Mouse (Mus musculus) spleen, adult 2 months (tissue): Measurements from ENCODE around the gene Hist1h2af. TPM values are rescaled to one million over a fixed set of nuclear protein-coding genes. Genes with fewer than 3 reads are reported as not detected.
"Not testable (repeated sequence)": the region's sequence is repeated elsewhere in the genome, so short reads cannot be mapped to it uniquely, and the experiment has no call there.

Experiments
- DNase-seq, 2 experiments: peaks; one replicate each; pipeline versions ENCODE4 v3.0.0 to v3.0.0-alpha.2; 2012 to 2021; ENCODE audit warnings: low spot score in 2 of 2, low read depth in 1 of 2
- H3K27ac ChIP-seq: fragments of 200-500 bp; 2 replicates; pipeline ENCODE4 v1.5.1; 2012; ENCODE audit warnings: low read length, inconsistent platforms; ENCODE audit not compliant: insufficient read depth
- H3K27me3 ChIP-seq: fragments of 200-500 bp; 2 replicates; pipeline ENCODE4 v1.6.1; 2012; ENCODE audit warnings: mild to moderate bottlenecking, moderate library complexity, low read length, inconsistent platforms; ENCODE audit not compliant: control insufficient read depth, insufficient read depth
- H3K36me3 ChIP-seq: fragments of 200-500 bp; 2 replicates; pipeline ENCODE4 v1.6.1; 2012; ENCODE audit warnings: mild to moderate bottlenecking, low read length, inconsistent platforms; ENCODE audit not compliant: control insufficient read depth, insufficient read depth
- H3K4me1 ChIP-seq: fragments of 200-500 bp; 2 replicates; pipeline ENCODE4 v1.6.1; 2011; ENCODE audit warnings: inconsistent platforms; ENCODE audit not compliant: control insufficient read depth, insufficient read depth, insufficient read length
- H3K4me3 ChIP-seq: fragments of 200-500 bp; 2 replicates; pipeline ENCODE4 v1.5.1; 2011; ENCODE audit warnings: mild to moderate bottlenecking, inconsistent platforms; ENCODE audit not compliant: insufficient read depth, insufficient read length; ENCODE audit errors: extremely low read depth
- CTCF ChIP-seq: fragments of 200-500 bp; IDR thresholded peaks from 2 replicates; pipeline ENCODE4 v1.5.1; 2011; ENCODE audit warnings: mild to moderate bottlenecking, inconsistent platforms; ENCODE audit not compliant: insufficient read depth, insufficient read length, insufficient replicate concordance; ENCODE audit errors: extremely low read depth
- POLR2A ChIP-seq: fragments of 200-500 bp; IDR thresholded peaks from 2 replicates; pipeline ENCODE4 v1.6.1; 2011; ENCODE audit warnings: low read depth, low read length, inconsistent platforms
- WGBS: fragments of 180-500 bp; shearing (Covaris S2); methylation state at CpG from one replicate; pipeline ENCODE4 v1.1.7; 2018; 5-methylcytosine and 5-hydroxymethylcytosine counted together
- polyA plus RNA-seq: library from polyadenylated mRNA; depleted of rRNA; stranded (reverse); fragments of >200 nt; gene quantifications from 2 replicates; pipeline ENCODE4 v1.2.3, GENCODE M21; 2012

The Hist1h2af gene
- polyA plus RNA-seq, 1 experiment: 733 TPM

DNA sequence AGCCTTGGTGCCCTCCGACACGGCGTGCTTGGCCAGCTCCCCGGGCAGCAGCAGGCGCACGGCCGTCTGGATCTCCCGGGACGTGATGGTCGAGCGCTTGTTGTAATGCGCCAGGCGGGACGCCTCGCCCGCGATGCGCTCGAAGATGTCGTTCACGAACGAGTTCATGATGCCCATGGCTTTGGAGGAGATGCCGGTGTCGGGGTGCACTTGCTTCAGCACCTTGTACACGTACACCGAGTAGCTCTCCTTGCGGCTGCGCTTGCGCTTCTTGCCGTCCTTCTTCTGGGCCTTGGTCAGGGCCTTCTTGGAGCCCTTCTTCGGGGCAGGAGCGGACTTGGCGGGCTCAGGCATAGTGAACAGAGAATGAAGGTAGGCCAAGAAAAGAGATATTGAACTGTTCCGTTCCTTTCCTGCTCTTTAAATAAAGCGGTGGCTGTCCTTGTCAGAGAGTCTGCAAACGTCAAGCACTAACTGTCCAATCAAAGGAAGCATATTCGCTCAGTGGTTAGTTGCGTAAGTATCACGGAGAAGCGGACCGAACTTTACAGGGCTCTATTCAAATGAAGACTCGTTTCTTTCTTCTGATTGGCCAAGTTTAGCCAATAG lies 9.4 kb downstream of the Hist1h2af start, which contains the start of gene Hist1h2bh:
Gene Hist1h2bh, minus strand, starts transcription at position 394 of the 609 bp plus-strand sequence.
- H3K27me3 ChIP-seq, H3K36me3 ChIP-seq, H3K4me1 ChIP-seq: not testable (repeated sequence)
- peak within 1 kb of the TSS; percentile 96 for H3K27ac ChIP-seq
- H3K4me3 ChIP-seq: peak within 1 kb of the TSS; percentile 68
- peak; percentile 61 to 93 for DNase-seq
- under 1% methylated on average over 33 of the region's 42 CpGs for WGBS
- TF ChIP-seq POLR2A: peak; percentile 72

DNA sequence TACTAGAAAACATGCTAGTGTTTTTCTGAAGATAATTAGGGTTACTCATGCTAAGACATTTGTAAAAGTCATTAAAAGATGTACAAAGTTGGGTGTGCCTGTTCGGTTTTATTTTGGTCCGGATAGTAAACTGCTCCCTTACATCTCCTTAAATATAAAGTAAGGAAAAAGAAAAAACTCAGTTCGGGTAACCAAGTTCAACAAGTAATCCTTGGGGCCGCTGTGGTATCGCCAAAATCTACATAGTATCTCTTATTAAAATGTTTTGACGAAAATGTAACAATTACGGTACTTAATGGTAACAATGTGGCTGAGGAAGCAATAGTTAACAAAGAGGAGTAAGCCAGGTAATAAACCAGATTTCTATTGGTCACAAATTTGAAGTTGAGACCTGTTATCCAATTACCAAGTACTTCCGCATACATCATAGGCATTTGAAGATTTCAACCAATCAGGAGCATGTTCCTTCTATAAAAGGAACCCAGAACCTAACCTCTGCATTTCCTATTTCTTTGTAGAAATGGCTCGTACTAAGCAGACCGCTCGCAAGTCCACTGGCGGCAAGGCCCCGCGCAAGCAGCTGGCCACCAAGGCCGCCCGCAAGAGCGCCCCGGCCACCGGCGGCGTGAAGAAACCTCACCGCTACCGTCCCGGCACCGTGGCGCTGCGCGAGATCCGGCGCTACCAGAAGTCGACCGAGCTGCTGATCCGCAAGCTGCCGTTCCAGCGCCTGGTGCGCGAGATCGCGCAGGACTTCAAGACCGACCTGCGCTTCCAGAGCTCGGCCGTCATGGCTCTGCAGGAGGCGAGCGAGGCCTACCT lies 10.5 kb downstream of the Hist1h2af start, which contains the start of gene Hist1h3f:
Gene Hist1h3f, plus strand, starts transcription at position 88 of the 822 bp plus-strand sequence.
- no peaks in the 10 kb centered on the region for H3K27me3 ChIP-seq
- under 1% methylated on average over 25 of the region's 45 CpGs for WGBS
- no peaks in the 10 kb centered on the region for H3K36me3 ChIP-seq
- TF ChIP-seq POLR2A (peak; percentile 96), CTCF (no peak)
- H3K27ac ChIP-seq: peak within 1 kb of the TSS; percentile 96
- H3K4me1 ChIP-seq: no peaks in the 10 kb centered on the region
- peak within 1 kb of the TSS; percentile 68 for H3K4me3 ChIP-seq
- DNase-seq: peak; percentile 46 to 95

DNA sequence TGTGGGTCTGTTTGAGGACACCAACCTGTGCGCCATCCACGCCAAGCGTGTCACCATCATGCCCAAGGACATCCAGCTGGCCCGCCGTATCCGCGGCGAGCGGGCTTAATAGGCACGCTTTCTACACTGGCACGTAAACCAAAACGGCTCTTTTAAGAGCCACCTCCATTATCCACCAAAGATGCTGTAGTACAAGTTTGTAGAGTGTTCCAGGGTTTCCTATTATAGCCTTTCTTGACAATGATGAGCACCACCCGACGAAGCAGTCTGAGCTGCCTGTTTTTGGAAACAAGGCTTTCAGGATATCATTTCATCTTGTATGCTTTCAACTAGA lies 11.0 kb downstream of the Hist1h2af start:
- H3K27ac ChIP-seq: peak overlapping the region; percentile 88
- WGBS: 0% methylated on average over 12 of the region's 14 CpGs
- not testable (repeated sequence) for H3K4me1 ChIP-seq, DNase-seq, H3K36me3 ChIP-seq, H3K27me3 ChIP-seq
- peak overlapping the region; percentile 52 for H3K4me3 ChIP-seq

DNA sequence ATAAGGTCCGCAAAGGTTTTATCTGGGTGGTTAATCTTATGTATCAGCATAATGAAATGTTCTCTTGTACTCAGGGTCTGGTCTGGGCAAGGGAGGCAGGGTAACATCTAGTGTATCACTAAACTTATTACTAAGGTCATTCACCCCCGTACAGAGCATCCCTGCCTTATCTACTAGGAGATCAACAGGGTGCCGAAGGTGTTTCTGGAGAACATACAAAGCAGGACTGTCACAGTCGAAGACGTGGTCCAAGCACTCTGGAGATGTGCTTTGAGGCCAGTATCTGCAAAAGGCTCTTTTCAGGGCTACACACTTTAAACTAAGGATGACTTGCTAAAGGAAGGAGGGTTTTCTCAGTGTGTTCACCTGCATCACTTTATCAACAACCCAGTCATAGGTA lies 13.0 kb downstream of the Hist1h2af start:
- H3K36me3 ChIP-seq: no peaks in the 10 kb centered on the region
- no peak for DNase-seq
- peaks cover 4% of the 10 kb centered on the region for H3K4me1 ChIP-seq
- H3K4me3 ChIP-seq: no peak overlapping the region
- TF ChIP-seq CTCF: no peak
- no peak for TF ChIP-seq POLR2A
- WGBS: 89% methylated on average over 5 of the region's 5 CpGs
- no peaks in the 10 kb centered on the region for H3K27me3 ChIP-seq
- H3K27ac ChIP-seq: no peak overlapping the region

DNA sequence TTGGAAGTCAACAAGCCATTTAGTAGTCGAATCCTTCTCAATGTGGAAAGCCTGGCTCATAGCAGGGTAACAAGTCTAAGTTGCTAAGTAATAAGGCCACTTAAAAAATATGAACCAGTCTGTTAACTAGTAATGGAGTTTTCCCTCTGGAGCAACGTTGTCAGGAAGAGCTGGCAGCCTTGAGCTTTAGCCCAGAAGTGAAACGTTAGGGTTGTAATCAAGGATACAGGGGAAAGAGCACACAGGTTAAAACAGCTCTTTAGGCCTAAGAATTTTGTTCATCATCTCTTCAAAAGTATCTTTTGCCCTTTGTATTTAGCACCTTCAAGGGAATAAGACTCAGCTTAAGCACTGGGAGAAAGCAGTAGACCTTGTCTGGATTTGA lies 17.0 kb downstream of the Hist1h2af start:
- Histone ChIP-seq H3K4me3 (peak overlapping the region; percentile 49; the same call in 1 of the 2 replicates), H3K36me3 (no peaks in the 10 kb centered on the region), H3K4me1 (peaks cover 4% of the 10 kb centered on the region), H3K27me3 (no peaks in the 10 kb centered on the region), H3K27ac (peak overlapping the region; percentile 22; the same call in 1 of the 2 replicates)
- TF ChIP-seq CTCF: no peak
- no peak for TF ChIP-seq POLR2A
- DNase-seq: no peak
- 9% methylated on average over 3 of the region's 3 CpGs for WGBS

DNA sequence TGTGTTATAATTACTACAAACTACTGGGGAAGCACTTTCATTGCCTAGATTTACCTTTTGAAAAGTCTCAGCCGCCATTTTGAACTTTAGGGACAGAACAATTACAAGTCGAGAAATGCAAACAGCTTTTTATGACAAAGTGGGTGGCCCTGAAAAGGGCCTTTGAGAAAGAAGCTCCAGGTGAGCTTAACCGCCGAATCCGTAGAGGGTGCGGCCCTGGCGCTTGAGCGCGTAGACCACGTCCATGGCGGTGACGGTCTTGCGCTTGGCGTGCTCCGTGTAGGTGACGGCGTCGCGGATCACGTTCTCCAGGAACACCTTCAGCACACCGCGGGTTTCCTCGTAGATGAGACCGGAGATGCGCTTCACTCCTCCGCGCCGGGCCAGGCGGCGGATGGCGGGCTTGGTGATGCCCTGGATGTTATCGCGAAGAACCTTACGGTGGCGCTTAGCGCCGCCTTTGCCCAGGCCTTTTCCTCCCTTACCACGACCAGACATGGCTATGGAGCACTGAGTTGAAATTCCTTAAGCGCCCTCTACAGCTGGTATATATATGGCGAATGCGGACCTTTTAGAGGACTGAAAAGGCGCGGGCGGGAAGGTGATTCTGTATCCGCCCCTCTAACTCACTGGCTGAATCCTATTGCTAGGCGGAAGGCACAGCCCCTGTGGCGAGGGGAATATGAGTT lies 17.6 kb downstream of the Hist1h2af start, which contains the start of gene Hist1h4f:
Gene Hist1h4f, minus strand, starts transcription at position 503 of the 689 bp plus-strand sequence.
- peak within 1 kb of the TSS; percentile 84 for H3K27ac ChIP-seq
- H3K4me3 ChIP-seq: peak within 1 kb of the TSS; percentile 49
- not testable (repeated sequence) for H3K36me3 ChIP-seq, H3K4me1 ChIP-seq, H3K27me3 ChIP-seq
- under 1% methylated on average over 47 of the region's 47 CpGs for WGBS
- 0 out of 2 replicates have a peak, but pooled peaks have one; percentile 5 for TF ChIP-seq CTCF
- peak; percentile 54 for TF ChIP-seq POLR2A
- peak; percentile 61 to 74 for DNase-seq
